Mouse (Mus musculus): Measurements from ENCODE around the gene Zmynd8. TPM values are rescaled to one million over a fixed set of nuclear protein-coding genes. Genes with fewer than 3 reads are reported as not detected.

Gene Zmynd8
- total and polyA plus RNA-seq, 3 experiments: 30.3 to 89.2 (median 41.6) TPM

DNA sequence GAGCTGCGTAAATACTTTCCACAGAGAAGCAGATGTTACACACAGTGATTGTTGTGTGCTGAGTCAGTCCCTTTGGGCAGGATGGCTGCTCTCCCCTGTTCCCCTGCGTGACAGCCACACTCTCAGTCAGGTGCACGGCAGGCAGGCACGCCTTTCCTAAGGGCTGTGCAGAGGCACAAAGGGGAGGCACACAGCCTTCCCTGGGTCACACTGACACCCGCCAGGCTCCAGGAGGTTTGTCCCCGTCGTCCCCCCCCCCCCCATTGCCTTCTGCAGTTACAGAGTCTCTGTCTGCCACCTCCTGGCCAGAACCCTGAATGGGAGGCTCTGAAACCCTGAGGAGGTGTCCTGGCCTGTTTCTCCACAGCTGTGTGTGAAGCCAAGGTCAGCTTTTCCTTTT is 147.7 kb downstream of the Zmynd8 start:
- no peak for DNase-seq (ENCODE audit: low read depth, low spot score)
- H3K9ac ChIP-seq (ENCODE audit: control insufficient read depth, low read depth, low read length, poor library complexity, severe bottlenecking): no peak overlapping the region
- TF ChIP-seq GATA1 (IDR thresholded peaks at IDR 0.05; ENCODE audit: low read depth, low read length) (no peak), SIN3A (IDR thresholded peaks at IDR 0.05; ENCODE audit: low read length) (no peak), CHD2 (IDR thresholded peaks at IDR 0.05; ENCODE audit: low read length) (no peak), MEF2A (IDR thresholded peaks at IDR 0.05; ENCODE audit: extremely low read depth, insufficient replicate concordance, low read depth, low read length, poor library complexity, severe bottlenecking) (no peak), NELFE (IDR thresholded peaks at IDR 0.05; ENCODE audit: low read depth, low read length) (no peak), CTCF (IDR thresholded peaks at IDR 0.05 in 2 of 3, conservative IDR thresholded peaks at IDR 0.05 in 1 of 3; ENCODE audit: control insufficient read depth in 1 of 3, insufficient read depth in 1 of 3, low read depth in 2 of 3, low read length in 3 of 3, poor library complexity in 1 of 3, severe bottlenecking in 1 of 3) (peak in 1 of 3 experiments; percentile 10; a peak in 1 of 6 replicates), MAX (IDR thresholded peaks at IDR 0.05; ENCODE audit: low read length) (no peak), EP300 (IDR thresholded peaks at IDR 0.05; ENCODE audit: low read depth in 1 of 2, low read length in 2 of 2) (no peak)

DNA sequence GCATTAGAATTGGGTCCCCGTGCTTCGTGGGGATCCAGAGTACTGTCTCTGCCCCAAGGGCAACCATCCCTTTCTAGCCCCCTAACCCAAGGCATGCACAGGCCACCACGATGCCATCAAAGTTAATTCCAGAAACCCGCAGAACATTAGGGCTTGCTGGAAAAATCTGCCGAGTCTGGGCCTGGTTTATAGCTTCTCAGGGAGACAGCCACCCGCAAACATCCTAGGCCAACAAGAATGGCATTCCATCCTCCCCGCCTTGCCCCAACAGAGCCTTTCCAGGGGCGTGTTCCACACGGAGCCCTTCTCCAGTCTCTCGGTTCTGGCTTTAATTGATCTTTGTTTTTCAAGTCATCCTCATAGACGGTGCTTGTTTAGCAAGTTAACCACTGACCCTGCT is 150.4 kb downstream of the Zmynd8 start:
- H3K27me3 ChIP-seq (ENCODE audit: control insufficient read depth in 1 of 2, insufficient read depth in 2 of 2, low read length in 2 of 2): no peaks in the 10 kb centered on the region
- H3K36me3 ChIP-seq (ENCODE audit: control insufficient read depth in 1 of 2, insufficient read depth in 2 of 2, low read length in 2 of 2): no peaks in the 10 kb centered on the region
- no peaks in the 10 kb centered on the region for H3K4me1 ChIP-seq (ENCODE audit: control insufficient read depth in 1 of 2, insufficient read depth in 2 of 2, low read length in 2 of 2)
- TF ChIP-seq MYC (IDR thresholded peaks at IDR 0.05; ENCODE audit: low read depth, low read length): no peak
- no peaks in the 10 kb centered on the region for H3K9me3 ChIP-seq (replicated peaks; ENCODE audit: insufficient read depth, low read length)
- H3K27ac ChIP-seq (ENCODE audit: control insufficient read depth, low read depth, low read length): no peak overlapping the region
- H3K79me2 ChIP-seq (ENCODE audit: control insufficient read depth, insufficient read depth, low read length, poor library complexity): no peaks in the 10 kb centered on the region
- no peak overlapping the region for H3K4me3 ChIP-seq (ENCODE audit: control insufficient read depth in 1 of 2, insufficient read depth in 1 of 2, low read depth in 2 of 2, low read length in 2 of 2)
- no peak overlapping the region for H3K9ac ChIP-seq (ENCODE audit: control insufficient read depth, low read depth, low read length, poor library complexity, severe bottlenecking)
- DNase-seq (ENCODE audit: low read depth, low spot score): no peak

More for the DNA sequence above, 147.7 kb downstream of the Zmynd8 start:
- no peak overlapping the region for H3K27ac ChIP-seq (ENCODE audit: control insufficient read depth, low read depth, low read length)
- H3K36me3 ChIP-seq (ENCODE audit: control insufficient read depth in 1 of 2, insufficient read depth in 2 of 2, low read length in 2 of 2): no peaks in the 10 kb centered on the region
- H3K4me1 ChIP-seq (ENCODE audit: control insufficient read depth in 1 of 2, insufficient read depth in 2 of 2, low read length in 2 of 2): no peaks in the 10 kb centered on the region
- no peak overlapping the region for H3K4me3 ChIP-seq (ENCODE audit: control insufficient read depth in 1 of 2, insufficient read depth in 1 of 2, low read depth in 2 of 2, low read length in 2 of 2)
- H3K79me2 ChIP-seq (ENCODE audit: control insufficient read depth, insufficient read depth, low read length, poor library complexity): no peaks in the 10 kb centered on the region
- no peaks in the 10 kb centered on the region for H3K27me3 ChIP-seq (ENCODE audit: control insufficient read depth in 1 of 2, insufficient read depth in 2 of 2, low read length in 2 of 2)
- H3K9me3 ChIP-seq (replicated peaks; ENCODE audit: insufficient read depth, low read length): no peaks in the 10 kb centered on the region

DNA sequence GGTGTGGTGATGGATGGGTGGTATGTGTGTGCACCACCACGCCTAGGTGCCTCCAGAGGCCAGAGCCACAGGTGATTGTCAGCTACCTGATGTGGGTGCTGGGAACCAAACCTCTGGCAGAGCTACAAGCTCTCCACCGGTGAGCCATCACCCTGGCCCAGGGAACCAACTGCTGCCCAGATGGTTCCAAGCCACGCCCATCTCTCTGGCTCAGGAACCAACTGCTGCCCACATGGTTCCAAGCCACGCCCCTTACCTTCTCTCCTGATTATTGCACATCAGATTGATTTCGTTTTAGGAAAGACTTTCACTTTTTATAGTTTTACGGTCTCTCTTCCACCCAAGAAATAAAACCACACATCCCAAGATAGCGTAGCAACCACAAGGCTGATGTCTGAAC is 150.8 kb downstream of the Zmynd8 start:
- Histone ChIP-seq H3K9ac (ENCODE audit: control insufficient read depth, low read depth, low read length, poor library complexity, severe bottlenecking) (no peak overlapping the region), H3K79me2 (ENCODE audit: control insufficient read depth, insufficient read depth, low read length, poor library complexity) (no peaks in the 10 kb centered on the region), H3K4me1 (ENCODE audit: control insufficient read depth in 1 of 2, insufficient read depth in 2 of 2, low read length in 2 of 2) (no peaks in the 10 kb centered on the region), H3K4me3 (ENCODE audit: control insufficient read depth in 1 of 2, insufficient read depth in 1 of 2, low read depth in 2 of 2, low read length in 2 of 2) (no peak overlapping the region), H3K27me3 (ENCODE audit: control insufficient read depth in 1 of 2, insufficient read depth in 2 of 2, low read length in 2 of 2) (no peaks in the 10 kb centered on the region), H3K9me3 (replicated peaks; ENCODE audit: insufficient read depth, low read length) (no peaks in the 10 kb centered on the region), H3K27ac (ENCODE audit: control insufficient read depth, low read depth, low read length) (no peak overlapping the region), H3K36me3 (ENCODE audit: control insufficient read depth in 1 of 2, insufficient read depth in 2 of 2, low read length in 2 of 2) (no peaks in the 10 kb centered on the region)
- DNase-seq (ENCODE audit: low read depth, low spot score): no peak
- no peak for TF ChIP-seq POLR2AphosphoS5 (IDR thresholded peaks at IDR 0.05; ENCODE audit: borderline replicate concordance, low read depth, low read length)
- TF ChIP-seq GATA1 (IDR thresholded peaks at IDR 0.05; ENCODE audit: low read depth, low read length): no peak
- no peak for TF ChIP-seq SMC3 (IDR thresholded peaks at IDR 0.05; ENCODE audit: low read depth, low read length)
- TF ChIP-seq NELFE (IDR thresholded peaks at IDR 0.05; ENCODE audit: low read depth, low read length): no peak
- no peak for TF ChIP-seq POLR2AphosphoS2 (IDR thresholded peaks at IDR 0.05; ENCODE audit: low read length)
- no peak for TF ChIP-seq MYC (IDR thresholded peaks at IDR 0.05; ENCODE audit: low read depth, low read length)
- TF ChIP-seq CTCF (IDR thresholded peaks at IDR 0.05 in 2 of 3, conservative IDR thresholded peaks at IDR 0.05 in 1 of 3; ENCODE audit: control insufficient read depth in 1 of 3, insufficient read depth in 1 of 3, low read depth in 2 of 3, low read length in 3 of 3, poor library complexity in 1 of 3, severe bottlenecking in 1 of 3): no peak
- no peak for TF ChIP-seq GABPA (IDR thresholded peaks at IDR 0.05; ENCODE audit: low read depth, low read length)
- no peak for TF ChIP-seq USF1 (IDR thresholded peaks at IDR 0.05; ENCODE audit: low read depth, low read length)
- no peak for TF ChIP-seq SIN3A (IDR thresholded peaks at IDR 0.05; ENCODE audit: low read length)

Measured in MEL (cell line).